Mouse (Mus musculus) cerebellum, adult 9-10 months (tissue): ENCODE measurements around the gene Scamp4.
A peak's percentile ranks its signal among the peaks of the same experiment; 100 is the strongest.
"Not testable (repeated sequence)": the region's sequence is repeated elsewhere in the genome, so short reads cannot be mapped to it uniquely, and the experiment has no call there.

Source experiments
- DNase-seq: peaks from one replicate; pipeline ENCODE4 v3.0.0; 2022

Scamp4 gene

GRCm38 (mm10) chr10:80578911-80579310 lies 23.8 kb upstream of the Scamp4 start:
- peak; percentile 79 for DNase-seq

- DNase-seq = no peak
Observed at GRCm38 (mm10) chr10:80583047-80583446, 19.6 kb upstream of the Scamp4 start.

- DNase-seq = no peak
Observed at GRCm38 (mm10) chr10:80584045-80584488, 18.6 kb upstream of the Scamp4 start.

- no peak for DNase-seq
Observed at GRCm38 (mm10) chr10:80584642-80585552, 17.8 kb upstream of the Scamp4 start.

- no peak for DNase-seq
Observed at GRCm38 (mm10) chr10:80585581-80585980, 17.1 kb upstream of the Scamp4 start.

- no peak for DNase-seq
Observed at GRCm38 (mm10) chr10:80586407-80587304, 16.0 kb upstream of the Scamp4 start.

- no peak for DNase-seq
Observed at GRCm38 (mm10) chr10:80587305-80587657, 15.4 kb upstream of the Scamp4 start.

GRCm38 (mm10) chr10:80589127-80589878 lies 13.4 kb upstream of the Scamp4 start:
- no peak for DNase-seq

GRCm38 (mm10) chr10:80589879-80590854 lies 12.5 kb upstream of the Scamp4 start, which contains the start of gene Abhd17a:
Gene Abhd17a (minus strand): TSS chr10:80590341.
- peak; percentile 96 for DNase-seq

GRCm38 (mm10) chr10:80596318-80596717 lies 6.4 kb upstream of the Scamp4 start:
- no peak for DNase-seq

GRCm38 (mm10) chr10:80603364-80603763 lies 692 bp downstream of the Scamp4 start:
- DNase-seq = no peak

- no peak for DNase-seq
Observed at GRCm38 (mm10) chr10:80604001-80604509, 1.4 kb downstream of the Scamp4 start.

- no peak for DNase-seq
Observed at GRCm38 (mm10) chr10:80604988-80605387, 2.3 kb downstream of the Scamp4 start.

- not testable (repeated sequence) for DNase-seq
Observed at GRCm38 (mm10) chr10:80605721-80606120, 3.0 kb downstream of the Scamp4 start, which contains the start of gene Gm49322. Gene Gm49322 (plus strand): TSS chr10:80606021.

GRCm38 (mm10) chr10:80606306-80606705 lies 3.6 kb downstream of the Scamp4 start:
- DNase-seq = peak; percentile 58

- DNase-seq = no peak
Observed at GRCm38 (mm10) chr10:80606737-80607350, 4.2 kb downstream of the Scamp4 start.

- peak; percentile 43 for DNase-seq
Observed at GRCm38 (mm10) chr10:80608435-80608834, 5.8 kb downstream of the Scamp4 start.

GRCm38 (mm10) chr10:80609269-80609924 lies 6.7 kb downstream of the Scamp4 start:
- DNase-seq = peak; percentile 55

GRCm38 (mm10) chr10:80610116-80610785 lies 7.6 kb downstream of the Scamp4 start:
- DNase-seq = peak; percentile 93
